Mouse (Mus musculus) heart, adult 2 months (tissue): ENCODE results near the gene Tbc1d10b. TPM values are rescaled to one million over a fixed set of nuclear protein-coding genes. Genes with fewer than 3 reads are reported as not detected.
A peak's percentile ranks its signal among the peaks of the same experiment; 100 is the strongest.

Experiments
- DNase-seq, 2 experiments: peaks; one replicate each; pipeline ENCODE4 v3.0.0; 2021
- H3K27ac ChIP-seq: fragments of 200-600 bp; 2 replicates; pipeline ENCODE4 v1.8.1; 2022
- H3K27me3 ChIP-seq: fragments of 200-500 bp; 2 replicates; pipeline ENCODE4 v1.6.1; 2012; ENCODE audit warnings: mild to moderate bottlenecking, low read length, inconsistent platforms, mixed read lengths; ENCODE audit not compliant: control insufficient read depth, insufficient read depth
- H3K36me3 ChIP-seq: fragments of 200-500 bp; 2 replicates; pipeline ENCODE4 v1.6.1; 2012; ENCODE audit warnings: low read length, inconsistent platforms; ENCODE audit not compliant: control insufficient read depth, insufficient read depth
- H3K4me1 ChIP-seq: fragments of 200-500 bp; 2 replicates; pipeline ENCODE4 v1.6.1; 2011; ENCODE audit warnings: low read length; ENCODE audit not compliant: control insufficient read depth, insufficient read depth
- H3K4me3 ChIP-seq: fragments of 200-600 bp; 2 replicates; pipeline ENCODE4 v1.8.1; 2022
- H3K79me2 ChIP-seq: fragments of 200-500 bp; replicated peaks from 2 replicates; pipeline ENCODE4 v1.6.1; 2012; ENCODE audit warnings: mild to moderate bottlenecking, inconsistent platforms, low read length, moderate library complexity, mixed read lengths; ENCODE audit not compliant: control insufficient read depth, insufficient read depth
- H3K9ac ChIP-seq: fragments of 200-500 bp; 2 replicates; pipeline ENCODE4 v1.6.1; 2012; ENCODE audit warnings: low read depth, mild to moderate bottlenecking, control low read depth, inconsistent platforms, low read length, mixed read lengths
- CTCF ChIP-seq: fragments of 200-600 bp; IDR thresholded peaks from 2 replicates; pipeline ENCODE4 v1.8.1; 2022; ENCODE audit warnings: antibody characterized with exemption, mild to moderate bottlenecking, moderate library complexity
- EP300 ChIP-seq: fragments of 200-500 bp; IDR thresholded peaks from 2 replicates; pipeline ENCODE4 v1.6.1; 2011; ENCODE audit warnings: low read depth, low read length, control low read depth; ENCODE audit not compliant: insufficient read depth
- POLR2A ChIP-seq: fragments of 200-500 bp; IDR thresholded peaks from 2 replicates; pipeline ENCODE4 v1.6.1; 2011; ENCODE audit warnings: mild to moderate bottlenecking, low read depth, low read length, control low read depth; ENCODE audit not compliant: insufficient read depth
- WGBS: fragments of 180-500 bp; shearing (Covaris S2); methylation state at CpG from one replicate; pipeline ENCODE4 v1.1.7; 2018; 5-methylcytosine and 5-hydroxymethylcytosine counted together
- intact Hi-C: fragments of 180-260 bp; cut with DNase I; formaldehyde crosslinking; loops from one replicate; pipeline ENCODE4 v1.15.1; 2025
- polyA plus RNA-seq: library from polyadenylated mRNA; depleted of rRNA; stranded (reverse); fragments of >200 nt; gene quantifications from 2 replicates; pipeline ENCODE4 v1.2.3, GENCODE M21; 2012
- total RNA-seq, 2 experiments: library from RNA; stranded (reverse); gene quantifications; 2 replicates each; pipeline ENCODE4 v1.2.3; 2021

The Tbc1d10b gene
- total and polyA plus RNA-seq, 3 experiments: 13.6 to 22.0 (median 20.5) TPM

GRCm38 (mm10) chr7:127216307-127216706 is 8.0 kb upstream of the Tbc1d10b start:
- 77% methylated on average over 5 of the region's 5 CpGs for WGBS
- no peaks in the 10 kb centered on the region for H3K27me3 ChIP-seq
- DNase-seq: no peak
- intact Hi-C loops: no loop called here
- H3K9ac ChIP-seq: no peak overlapping the region
- no peak for TF ChIP-seq POLR2A
- TF ChIP-seq CTCF: no peak
- no peak for TF ChIP-seq EP300
- H3K79me2 ChIP-seq: no peaks in the 10 kb centered on the region
- no peak overlapping the region for H3K4me3 ChIP-seq
- H3K36me3 ChIP-seq: no peaks in the 10 kb centered on the region
- H3K4me1 ChIP-seq: peaks cover 3% of the 10 kb centered on the region
- H3K27ac ChIP-seq: no peak overlapping the region

GRCm38 (mm10) chr7:127214981-127215871 is 7.0 kb upstream of the Tbc1d10b start:
- intact Hi-C loops: loop anchor here (2.0 kb wide), 1 partner anchor 14 kb away; no protein-coding TSS in a partner anchor
- no peaks in the 10 kb centered on the region for H3K36me3 ChIP-seq
- peak; percentile 68 for DNase-seq
- TF ChIP-seq CTCF (peak; percentile 87), POLR2A (no peak), EP300 (no peak)
- no peaks in the 10 kb centered on the region for H3K79me2 ChIP-seq
- H3K27ac ChIP-seq: peak overlapping the region; percentile 70
- peak overlapping the region; percentile 41 for H3K4me3 ChIP-seq
- peak overlapping the region; percentile 42 for H3K9ac ChIP-seq
- H3K27me3 ChIP-seq: no peaks in the 10 kb centered on the region
- peaks cover 3% of the 10 kb centered on the region for H3K4me1 ChIP-seq
- WGBS: 25% methylated on average over 33 of the region's 33 CpGs

DNA sequence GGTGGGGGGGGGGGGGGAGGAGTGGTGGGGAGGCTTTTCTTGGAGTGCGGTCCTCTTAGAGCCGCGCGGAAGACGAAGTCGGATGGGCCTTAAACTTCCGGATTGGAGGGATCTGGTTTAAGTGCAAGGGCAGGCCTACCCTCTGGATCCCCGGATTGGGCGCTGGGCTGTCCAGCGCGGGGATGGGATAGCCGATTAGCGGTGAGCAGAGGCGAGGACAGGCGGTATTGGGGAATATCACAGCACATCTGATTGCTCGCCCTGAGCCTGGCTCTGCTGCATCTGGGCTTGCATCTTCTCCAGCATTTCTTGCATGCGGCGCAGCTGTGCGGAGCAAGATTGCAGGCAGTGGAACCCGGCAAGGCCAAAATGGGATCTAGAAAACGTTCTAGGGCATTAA is 6.3 kb upstream of the Tbc1d10b start:
- Histone ChIP-seq H3K9ac (peak overlapping the region; percentile 42; the same call in 1 of the 2 replicates), H3K4me3 (peak overlapping the region; percentile 41), H3K27ac (peak overlapping the region; percentile 70), H3K36me3 (no peaks in the 10 kb centered on the region), H3K79me2 (no peaks in the 10 kb centered on the region), H3K4me1 (peaks cover 3% of the 10 kb centered on the region), H3K27me3 (no peaks in the 10 kb centered on the region)
- WGBS: 58% methylated on average over 21 of the region's 21 CpGs
- intact Hi-C loops: loop anchor here (2.0 kb wide), 1 partner anchor 14 kb away; no protein-coding TSS in a partner anchor
- no peak for DNase-seq
- TF ChIP-seq CTCF (no peak), POLR2A (no peak), EP300 (no peak)

DNA sequence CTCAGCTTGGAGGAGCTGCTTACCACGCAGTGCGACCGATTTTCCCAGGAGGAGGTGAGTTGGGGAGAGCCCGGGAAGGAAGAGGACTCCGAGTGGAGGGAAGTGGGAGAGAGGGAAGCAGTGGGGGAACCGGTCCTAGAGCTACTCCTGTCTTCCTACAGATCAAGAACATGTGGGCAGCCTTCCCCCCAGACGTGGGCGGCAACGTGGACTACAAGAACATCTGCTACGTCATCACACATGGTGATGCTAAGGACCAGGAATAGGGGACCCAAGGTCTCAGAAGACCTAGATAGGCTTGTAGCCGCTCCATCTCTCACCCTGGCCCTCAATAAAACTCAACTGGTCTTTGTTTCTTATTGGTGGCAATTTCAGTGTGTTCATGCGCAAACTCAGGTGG is 5.7 kb upstream of the Tbc1d10b start:
- Histone ChIP-seq H3K79me2 (no peaks in the 10 kb centered on the region), H3K4me1 (peaks cover 3% of the 10 kb centered on the region), H3K27ac (no peak overlapping the region), H3K4me3 (no peak overlapping the region), H3K9ac (no peak overlapping the region), H3K27me3 (no peaks in the 10 kb centered on the region), H3K36me3 (no peaks in the 10 kb centered on the region)
- DNase-seq: no peak
- WGBS: 61% methylated on average over 12 of the region's 12 CpGs
- intact Hi-C loops: loop anchor here (2.0 kb wide), 1 partner anchor 15 kb away; no protein-coding TSS in a partner anchor
- no peak for TF ChIP-seq POLR2A
- no peak for TF ChIP-seq CTCF
- TF ChIP-seq EP300: no peak

DNA sequence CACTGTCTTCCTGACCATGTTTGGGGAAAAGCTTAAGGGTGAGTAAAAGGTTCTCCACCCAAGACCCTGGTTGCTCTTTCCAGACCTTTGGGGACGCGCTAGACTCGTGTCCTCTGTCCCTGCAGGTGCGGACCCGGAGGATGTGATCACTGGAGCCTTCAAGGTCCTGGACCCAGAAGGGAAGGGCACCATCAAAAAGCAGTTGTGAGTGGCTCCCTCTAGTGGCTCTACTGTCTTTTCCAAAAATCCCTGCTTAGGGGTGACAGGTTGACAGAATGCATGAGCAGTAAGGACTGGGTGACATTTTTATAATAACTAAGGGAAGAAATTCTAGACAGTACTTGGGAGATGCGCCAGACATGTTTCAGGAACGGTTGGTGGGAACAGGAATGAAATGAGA is 5.2 kb upstream of the Tbc1d10b start:
- TF ChIP-seq CTCF: peak; percentile 82
- TF ChIP-seq POLR2A: no peak
- TF ChIP-seq EP300: no peak
- Histone ChIP-seq H3K4me1 (peaks cover 3% of the 10 kb centered on the region), H3K4me3 (no peak overlapping the region), H3K27ac (no peak overlapping the region), H3K79me2 (no peaks in the 10 kb centered on the region), H3K9ac (no peak overlapping the region), H3K36me3 (no peaks in the 10 kb centered on the region), H3K27me3 (no peaks in the 10 kb centered on the region)
- DNase-seq: no peak
- WGBS: 43% methylated on average over 7 of the region's 7 CpGs
- intact Hi-C loops: no loop called here
